Mouse (Mus musculus) neutrophil, adult 5-6 weeks (primary cell): ENCODE measurements around the gene Phlda1. TPM values are rescaled to one million over a fixed set of nuclear protein-coding genes. Genes with fewer than 3 reads are reported as not detected.

Experiments used
- ATAC-seq: fragments of 151-379, 151-347 bp; 2 replicates; pipeline ENCODE4 v1.8.0; 2017; ENCODE audit warnings: mild to moderate bottlenecking, moderate TSS enrichment; ENCODE audit not compliant: insufficient number of reproducible peaks, poor library complexity, low FRiP score, severe bottlenecking; ENCODE audit errors: extremely low read depth
- total RNA-seq: library from RNA; stranded (forward); fragments of 200-1000 nt; gene quantifications from 2 replicates; pipeline ENCODE4 v1.2.3, GENCODE M21; 2017

Gene Phlda1
- total RNA-seq, 1 experiment from 2014 or later, result 2.0 TPM

DNA sequence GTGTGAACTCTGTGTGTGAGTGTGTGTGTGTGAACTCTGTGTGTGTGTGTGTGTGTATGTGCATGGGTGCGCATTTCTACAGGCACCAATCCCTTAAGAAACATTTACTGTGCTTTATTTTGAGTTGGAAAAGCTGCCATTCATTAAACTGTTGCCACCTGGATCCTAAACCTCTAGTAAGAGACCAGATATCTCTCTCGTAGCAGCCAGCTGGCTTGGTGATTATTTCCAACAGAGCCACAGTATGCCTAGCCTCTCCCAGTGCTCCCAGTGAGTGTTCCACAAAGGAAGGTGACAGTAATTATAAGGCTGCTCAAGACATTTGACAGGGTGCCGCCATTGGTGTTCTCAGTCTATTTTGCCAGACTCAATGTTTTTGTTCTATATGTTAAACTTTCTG is 14.5 kb downstream of the Phlda1 start:
- no peak for ATAC-seq

DNA sequence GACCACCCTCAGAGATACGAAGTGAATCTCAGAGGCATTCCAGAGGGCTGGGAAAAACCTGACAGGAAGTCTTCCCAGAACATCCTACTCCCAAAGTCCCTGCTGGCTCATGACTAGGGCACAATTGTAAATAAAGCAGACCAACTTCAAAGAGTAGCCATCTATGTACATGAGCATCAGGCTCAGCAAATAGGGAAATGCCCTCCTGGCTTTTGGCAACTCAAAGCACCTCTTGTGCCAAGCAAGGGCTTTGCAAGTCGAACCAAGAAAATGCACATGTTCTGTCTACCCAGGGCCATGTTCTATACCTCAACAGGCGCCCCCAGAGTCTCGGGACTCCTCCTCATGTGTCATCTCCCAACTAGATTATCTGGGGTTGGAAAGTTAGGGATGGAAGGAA is 15.6 kb downstream of the Phlda1 start:
- no peak for ATAC-seq

DNA sequence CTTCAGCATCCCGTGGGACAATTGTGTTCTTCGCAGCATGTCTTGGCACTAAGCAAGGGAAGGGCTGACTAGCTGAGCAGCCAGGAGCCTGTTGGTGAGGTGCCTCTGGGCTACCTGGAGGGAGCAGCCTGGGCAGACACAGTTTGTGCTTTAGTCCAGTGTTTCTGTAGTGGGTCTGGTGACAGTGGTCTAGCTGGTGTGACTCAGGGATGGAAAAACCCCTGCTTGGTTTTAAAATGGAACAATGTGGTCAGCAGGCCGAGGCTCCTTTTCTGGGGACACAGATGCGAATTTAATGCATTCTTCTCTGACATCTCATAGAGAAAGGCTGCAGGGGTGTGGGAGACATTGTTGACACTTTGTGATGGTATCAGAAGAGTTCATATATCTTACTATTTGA is 16.1 kb downstream of the Phlda1 start:
- no peak for ATAC-seq

DNA sequence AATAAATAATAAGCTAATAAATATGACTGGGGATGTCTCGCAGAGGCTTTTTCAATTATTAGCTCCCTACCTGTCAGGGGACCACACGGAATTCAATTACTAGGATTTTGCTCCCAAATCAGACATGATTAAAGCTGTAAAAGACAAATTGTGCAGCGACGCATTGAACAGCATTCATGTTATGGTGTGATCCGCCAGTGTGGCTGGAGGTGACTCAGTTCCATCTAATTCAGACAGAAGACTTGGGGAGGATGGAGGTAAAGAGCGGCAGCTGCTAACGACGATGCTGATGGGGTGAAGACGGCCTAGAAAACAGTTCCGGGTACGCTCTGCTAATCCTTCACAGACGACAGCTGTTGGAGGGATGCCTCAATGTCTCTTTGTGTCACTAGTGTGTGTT is 17.8 kb downstream of the Phlda1 start:
- ATAC-seq, result no peak

DNA sequence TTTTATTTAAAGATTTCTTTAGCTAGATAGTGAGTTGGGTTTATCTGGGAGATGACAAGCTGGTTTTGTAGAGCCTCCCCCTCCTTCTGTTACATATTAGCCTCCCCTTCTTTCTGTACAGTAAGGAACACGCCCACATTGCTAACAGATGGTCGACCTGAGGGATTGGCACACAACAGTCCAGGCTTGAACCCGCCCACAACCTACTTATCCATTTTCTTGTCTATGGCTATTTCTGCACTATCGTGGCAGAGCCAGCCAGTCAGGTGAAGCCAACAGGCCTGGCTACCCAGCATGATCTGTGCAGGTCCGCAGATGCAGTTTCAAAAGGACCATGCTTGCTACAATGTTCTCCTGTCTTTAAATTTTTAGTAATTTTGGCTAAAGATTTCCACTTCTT is 21.0 kb downstream of the Phlda1 start:
- no peak for ATAC-seq

DNA sequence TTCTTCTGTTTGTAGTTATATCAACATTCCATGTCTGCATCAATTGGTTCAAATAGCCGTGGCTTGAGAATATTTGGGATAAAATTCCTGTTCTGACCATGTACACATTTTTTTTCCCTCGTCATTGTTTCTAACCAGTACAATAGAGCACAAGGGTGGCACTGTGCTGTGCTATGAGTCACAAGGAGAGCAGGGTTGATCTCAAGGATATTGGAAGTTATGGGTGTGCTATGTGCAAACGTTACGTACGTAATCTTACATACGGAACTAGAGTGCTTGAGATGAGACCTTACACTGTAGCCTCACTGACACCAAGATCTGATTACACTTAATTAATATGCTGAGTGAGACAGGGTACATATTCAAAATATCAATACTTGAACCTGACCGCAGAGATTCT is 21.5 kb downstream of the Phlda1 start:
- ATAC-seq, result no peak

DNA sequence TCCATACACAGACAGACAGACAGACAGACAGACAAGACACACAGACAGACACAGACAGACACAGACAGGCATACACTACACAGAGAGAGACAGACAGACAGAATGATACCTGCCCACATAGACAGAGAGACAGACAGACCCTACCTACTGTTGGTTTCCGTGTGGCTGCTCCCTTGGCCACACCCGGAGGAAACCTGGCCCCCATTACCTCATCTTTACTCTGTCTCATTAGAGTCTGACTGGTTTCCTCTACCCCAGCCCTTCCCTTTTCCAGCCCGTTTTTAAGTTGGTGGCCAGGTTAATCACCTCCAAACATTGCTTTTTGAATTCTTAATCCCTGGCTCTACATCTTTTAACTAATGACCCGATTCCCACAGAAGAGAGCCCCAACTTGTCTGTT is 22.2 kb downstream of the Phlda1 start:
- ATAC-seq, result peak; percentile 36; the same call in 1 of the 2 replicates

DNA sequence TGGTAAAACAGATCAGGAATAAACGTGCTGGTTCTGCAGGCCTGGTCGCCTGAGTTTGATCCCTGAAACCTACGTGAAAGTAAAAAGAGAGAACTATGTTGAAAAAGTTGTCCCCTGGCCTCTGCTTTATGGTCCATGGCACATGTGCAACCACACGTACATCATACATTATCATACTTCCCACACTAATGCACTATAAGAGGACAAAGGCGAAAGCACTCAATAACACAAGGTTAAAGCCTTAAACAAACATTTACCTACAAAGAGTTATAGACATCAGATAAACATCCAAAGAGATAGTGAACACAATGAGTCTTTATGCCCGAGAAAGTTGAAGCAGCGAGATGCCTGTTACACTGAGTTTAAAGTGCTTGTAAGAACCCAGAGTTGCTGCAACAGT is 24.3 kb downstream of the Phlda1 start:
- no peak for ATAC-seq

DNA sequence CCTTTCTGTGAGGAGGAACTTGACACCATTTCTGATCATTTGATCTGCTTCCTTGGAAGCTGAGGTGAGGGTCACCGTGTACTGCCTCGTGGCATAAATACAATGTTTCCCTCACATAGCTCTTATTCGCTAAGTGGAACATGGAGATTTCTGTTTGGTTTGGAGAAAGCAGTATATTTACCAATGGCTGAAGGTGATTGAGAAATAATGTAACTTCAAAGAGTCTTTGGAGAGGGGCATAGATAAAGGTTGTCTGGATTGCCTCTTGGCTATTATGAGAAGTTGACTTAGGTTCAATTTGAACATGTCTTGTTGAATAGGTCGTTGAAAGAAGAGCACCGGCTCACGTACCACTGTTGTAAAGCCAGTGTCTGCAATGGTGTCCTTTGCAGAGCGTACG is 28.6 kb downstream of the Phlda1 start:
- ATAC-seq, result no peak

DNA sequence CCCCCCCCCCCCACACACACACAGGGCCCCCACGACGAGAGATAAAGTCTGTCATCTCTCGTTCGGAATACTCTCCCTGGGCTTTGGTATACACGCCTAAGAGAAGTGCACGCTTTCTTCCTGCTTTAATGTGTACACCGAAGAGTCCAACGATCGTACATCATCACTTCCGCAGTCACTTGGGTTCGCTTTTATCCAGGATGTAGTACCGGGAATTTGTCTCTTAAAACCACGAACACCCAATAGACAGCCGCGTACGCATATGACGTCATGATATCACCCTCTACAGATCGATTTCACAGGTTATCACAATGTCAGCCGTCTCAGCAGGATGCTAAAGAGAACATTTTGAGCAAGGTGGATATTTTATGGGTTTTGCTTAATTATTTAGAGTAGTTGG is 31.3 kb downstream of the Phlda1 start:
- ATAC-seq, result no peak

DNA sequence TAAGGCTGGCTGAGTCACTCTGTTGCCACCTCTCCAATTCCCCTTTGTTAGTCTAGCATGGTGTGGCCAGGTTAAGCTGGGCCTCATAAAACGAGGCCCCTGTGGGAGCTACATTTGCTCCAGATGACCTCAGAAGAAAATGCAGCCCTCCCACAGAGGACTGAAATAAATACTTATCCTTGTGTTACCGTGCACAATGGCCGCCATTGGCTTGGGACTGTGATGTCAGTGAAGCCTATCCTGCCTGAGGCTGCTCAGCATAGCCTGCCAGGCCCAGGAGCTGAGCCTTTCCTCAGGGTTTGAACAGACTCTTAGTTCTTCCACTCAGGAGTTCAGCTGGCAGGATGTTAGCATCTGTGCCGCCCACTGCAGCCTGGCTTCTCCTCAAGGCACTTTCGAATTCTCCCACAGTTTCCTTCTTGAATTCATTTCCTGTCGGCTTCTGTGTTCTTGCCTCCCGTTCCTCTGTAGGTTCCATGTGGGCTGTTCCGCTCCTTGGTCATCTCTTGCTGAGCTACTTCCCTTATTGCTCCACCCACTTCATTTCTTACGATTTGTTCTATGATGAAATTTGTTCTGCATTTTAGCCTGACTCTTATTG is 33.7 kb downstream of the Phlda1 start:
- peak; percentile 87 for ATAC-seq

DNA sequence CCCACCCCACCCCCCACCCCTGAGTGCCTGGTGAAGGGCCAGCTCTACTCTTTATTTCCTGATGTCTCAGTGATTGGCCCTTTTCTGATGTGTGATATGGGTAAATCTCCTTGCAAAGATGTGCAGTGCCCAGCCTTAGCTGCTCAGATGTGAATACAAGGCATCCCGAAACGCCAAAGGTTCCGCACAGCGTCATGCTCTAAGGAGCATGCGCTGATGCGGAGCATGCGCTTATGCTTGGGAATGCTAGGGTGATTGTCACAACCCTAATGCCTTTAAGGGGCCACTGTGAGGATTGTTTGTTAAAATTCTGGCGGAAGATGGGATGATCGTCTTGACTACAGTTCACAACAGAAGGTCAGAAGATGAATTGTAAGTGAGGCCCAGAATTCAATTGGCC is 34.6 kb downstream of the Phlda1 start:
- ATAC-seq, result no peak

DNA sequence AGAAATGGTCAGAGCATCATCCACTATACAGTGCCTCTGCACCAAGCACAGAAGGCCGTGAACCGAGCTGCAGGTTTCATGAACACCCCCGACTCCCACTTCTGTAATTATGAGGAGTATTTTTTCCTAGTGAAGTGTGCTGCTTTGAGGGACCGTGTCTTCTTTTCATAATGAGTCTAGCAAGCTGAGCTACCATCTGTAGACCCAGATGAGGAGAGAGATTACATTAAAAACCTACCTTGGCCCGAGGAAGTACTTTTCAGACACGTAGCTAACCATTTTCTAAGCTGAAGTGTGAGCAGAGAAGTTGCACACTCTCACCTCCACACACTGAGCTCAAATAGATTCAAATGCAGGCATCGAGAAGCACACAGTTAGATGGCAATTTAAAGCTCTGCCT is 37.0 kb downstream of the Phlda1 start:
- ATAC-seq, result no peak

DNA sequence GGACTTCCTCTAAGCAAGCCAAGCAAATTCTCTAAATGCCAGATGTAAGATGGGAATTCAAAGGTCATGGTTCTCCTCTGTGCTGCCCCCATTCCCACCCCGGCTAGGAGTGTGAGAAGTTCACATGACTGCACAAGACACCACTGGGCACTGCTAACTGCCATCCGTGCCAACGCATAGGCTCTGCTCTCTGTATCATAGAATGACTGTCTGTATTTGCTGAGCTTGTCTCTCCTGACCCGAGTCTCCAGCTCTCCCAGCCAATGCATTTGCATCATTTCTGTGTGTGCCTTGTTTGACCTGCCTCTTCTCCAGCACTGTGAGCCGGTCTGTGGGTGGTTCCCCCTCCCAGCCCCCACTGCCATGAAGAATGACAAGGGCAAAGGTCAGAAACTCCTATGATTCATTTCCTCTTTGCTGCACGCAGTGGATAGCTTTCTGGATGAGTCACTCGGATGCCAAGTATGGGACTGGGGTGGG is 37.7 kb downstream of the Phlda1 start:
- 0 out of 2 replicates have a peak, but pooled peaks have one; percentile 7 for ATAC-seq

DNA sequence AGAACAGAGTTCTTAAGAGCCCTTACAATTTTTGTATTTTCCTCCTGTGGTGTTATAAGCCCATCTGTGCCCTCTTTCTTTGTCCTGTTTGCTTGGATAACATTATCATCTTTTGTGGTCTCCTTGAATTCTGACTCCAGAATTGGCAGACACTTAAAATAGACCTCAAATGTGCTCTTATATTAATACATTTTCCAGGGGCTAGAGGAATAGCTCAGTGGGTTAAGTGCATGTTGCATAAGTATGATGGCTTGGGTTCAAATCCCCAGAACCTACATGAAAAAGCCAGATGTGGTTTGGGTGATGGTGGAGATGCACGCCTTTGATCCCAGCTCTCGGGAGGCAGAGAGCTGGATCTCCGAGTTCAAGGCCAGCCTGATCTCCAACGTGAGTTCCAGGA is 38.2 kb downstream of the Phlda1 start:
- ATAC-seq, result no peak

DNA sequence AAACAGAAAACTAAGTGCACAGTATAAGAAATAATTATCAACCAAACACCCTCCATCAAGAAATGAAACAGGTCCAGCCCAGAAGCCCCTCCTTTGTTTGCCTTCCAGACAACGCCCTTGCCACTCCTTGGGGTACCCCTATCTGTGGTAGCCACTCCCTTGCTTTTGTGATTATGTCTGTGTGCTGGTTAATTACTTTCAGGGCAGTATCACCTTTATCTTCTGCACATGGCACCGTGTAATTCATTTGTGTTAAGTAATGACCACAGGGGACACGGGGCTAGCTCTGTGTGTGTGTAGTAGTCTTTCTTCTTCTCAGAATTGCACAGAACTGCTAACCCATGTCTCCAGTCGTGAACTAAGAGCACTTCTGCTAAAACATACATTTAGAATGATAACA is 39.6 kb downstream of the Phlda1 start:
- no peak for ATAC-seq

DNA sequence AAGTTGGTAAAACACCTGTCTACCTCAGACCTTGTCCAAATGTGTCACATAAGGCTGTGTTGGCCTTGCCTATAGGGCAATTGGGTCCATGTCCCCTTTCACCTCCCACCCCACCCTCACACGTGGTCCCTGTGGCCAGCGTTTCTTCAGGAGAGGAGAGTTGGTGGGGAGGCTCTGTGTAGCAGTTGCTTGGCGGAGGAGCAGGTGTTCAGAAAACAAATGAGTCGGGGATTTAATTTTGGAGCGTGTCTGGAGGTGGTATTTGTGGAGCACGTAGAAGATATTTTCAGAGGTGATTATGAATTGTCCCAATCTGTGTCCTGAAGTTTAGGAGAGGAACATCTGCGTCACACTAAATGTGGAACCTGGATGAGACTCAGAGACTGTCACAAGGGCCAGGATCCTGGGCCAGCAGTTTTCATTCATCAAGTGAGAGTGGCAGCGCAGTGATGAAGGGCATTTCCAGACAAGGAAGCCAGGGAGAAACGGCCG is 41.8 kb downstream of the Phlda1 start:
- no peak for ATAC-seq

DNA sequence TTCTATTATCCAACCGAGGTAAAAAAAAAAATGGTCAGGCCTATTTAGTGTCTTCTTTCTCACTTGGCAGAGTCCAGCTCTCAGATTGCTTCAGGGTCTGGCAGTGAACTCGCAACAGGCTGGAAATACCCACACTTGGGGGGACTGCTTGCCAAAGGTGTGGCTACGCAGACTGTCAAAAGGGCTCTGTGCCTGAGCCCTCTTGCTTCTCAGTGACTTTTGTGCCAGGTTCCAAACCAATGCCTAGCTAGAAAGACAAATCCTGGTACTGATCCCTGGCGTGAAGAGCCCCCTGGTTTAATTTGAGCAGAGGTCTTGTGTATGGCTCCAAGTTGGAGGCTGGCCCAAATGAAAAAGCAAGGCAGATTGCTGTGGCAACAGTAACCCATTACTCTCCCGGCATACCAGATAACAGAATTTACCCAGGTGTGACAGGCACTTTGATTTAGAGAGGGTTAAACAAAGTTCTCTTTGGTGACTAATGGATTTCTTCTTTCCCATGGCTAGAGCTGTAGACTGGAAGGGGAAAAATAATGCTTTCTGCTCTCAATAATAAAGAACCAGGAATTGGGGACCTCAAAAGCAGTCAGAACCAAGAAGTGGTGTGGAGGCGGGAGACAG is 44.1 kb downstream of the Phlda1 start:
- ATAC-seq, result no peak

DNA sequence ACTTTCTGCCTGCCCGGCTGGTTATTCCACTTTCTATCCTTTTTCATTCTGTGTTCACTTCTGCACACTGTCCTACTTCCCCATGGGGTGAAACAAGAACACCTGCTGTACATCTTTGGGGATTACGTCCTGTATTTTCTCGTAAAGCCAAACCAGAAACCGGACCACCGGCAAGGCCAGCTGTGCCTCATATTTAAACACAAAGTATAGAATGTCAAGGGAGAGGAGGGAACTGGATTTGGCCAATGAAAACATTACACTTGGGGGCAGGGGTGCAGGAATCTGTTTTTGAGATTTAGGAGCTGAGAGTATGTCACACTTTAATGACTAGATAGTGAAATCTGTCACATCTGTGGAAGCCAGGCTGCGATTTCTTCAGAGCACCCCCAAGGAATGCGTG is 47.6 kb downstream of the Phlda1 start:
- ATAC-seq, result no peak

DNA sequence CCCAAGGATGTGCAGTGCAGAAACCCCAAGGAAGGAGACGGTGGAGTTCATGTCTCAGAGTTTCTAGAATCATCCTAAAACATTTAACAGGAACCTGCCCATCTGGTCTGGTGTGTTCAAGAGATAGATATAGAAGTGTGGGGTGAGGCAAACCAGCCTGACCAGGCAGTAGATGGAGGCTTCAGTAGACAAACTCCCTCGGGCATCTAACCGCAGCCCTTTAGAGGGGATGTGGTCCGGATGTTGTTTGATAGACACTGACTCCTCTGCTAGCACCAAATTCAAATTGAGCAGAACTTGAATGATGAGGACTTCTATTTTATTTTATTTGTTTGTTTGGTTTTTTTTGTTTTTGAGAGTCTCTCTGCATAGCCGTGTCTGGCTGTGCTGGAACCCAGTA is 48.6 kb downstream of the Phlda1 start:
- ATAC-seq, result peak; percentile 65

DNA sequence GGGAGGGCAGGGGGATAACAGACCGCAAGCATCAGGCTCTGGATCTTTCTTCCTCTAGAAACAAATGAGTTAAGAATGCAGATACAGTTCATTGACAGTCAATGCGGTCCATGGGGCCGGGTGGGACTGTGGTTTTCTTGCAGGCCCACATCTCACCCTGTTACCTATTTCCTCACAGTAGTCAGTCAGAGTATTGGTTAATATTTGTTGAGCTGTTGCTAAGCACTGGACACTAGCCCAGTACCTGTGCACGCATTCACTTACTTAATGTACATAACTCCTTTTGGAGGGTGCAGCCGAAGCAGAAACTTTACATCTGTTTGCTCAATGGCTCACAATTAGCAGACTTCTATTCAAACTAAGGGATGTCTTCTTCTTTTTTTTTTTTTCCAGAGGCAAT is 52.1 kb downstream of the Phlda1 start:
- no peak for ATAC-seq
